8 mouse cellular contexts compared by ENCODE assay signal in genomic region chr6:24527155-24528063, GRCm38 (mm10). TPM values are rescaled to one million over a fixed set of nuclear protein-coding genes. Genes with fewer than 3 reads are reported as not detected.
DNase-seq lines count a peak whose midpoint lies in the region; ATAC-seq and TF ChIP-seq lines count a peak whose summit lies in the region.

Gene Ndufa5, minus strand, starts transcription at chr6:24528013.

- peak; percentile 98 for DNase-seq in MN1 (ENCODE audit: low spot score)
- DNase-seq in cerebellum, adult 9-10 months = peak; percentile 95
- DNase-seq in hindbrain, embryonic 10.5 days (ENCODE audit: low spot score) = peak; percentile 94
- DNase-seq in layer of hippocampus, adult 9-11 months = peak; percentile 95
- DNase-seq in lung, postnatal 0 days (ENCODE audit: low spot score) = peak; percentile 98
- peak; percentile 81 for DNase-seq in ovary, postnatal 14 days (ENCODE audit: low spot score)
- DNase-seq in thymus, postnatal 14 days = peak; percentile 95

- peak within 1 kb of the TSS; percentile 85 for H3K4me3 ChIP-seq in hindbrain, embryonic 10.5 days
- H3K4me3 ChIP-seq in lung, postnatal 0 days (ENCODE audit: low read depth, low read length) = peak within 1 kb of the TSS; percentile 67

- no peaks in the 10 kb centered on the region for H3K27me3 ChIP-seq in hindbrain, embryonic 10.5 days (ENCODE audit: insufficient read depth, poor library complexity, severe bottlenecking)
- H3K27me3 ChIP-seq in lung, postnatal 0 days (replicated peaks; ENCODE audit: insufficient read depth, low read length) = no peaks in the 10 kb centered on the region

- TF ChIP-seq CTCF in lung, postnatal 0 days (IDR thresholded peaks at IDR 0.05) = peak; percentile 17; the same call in 1 of the 2 replicates

- no peaks in the 10 kb centered on the region for H3K9me3 ChIP-seq in hindbrain, embryonic 10.5 days
- H3K9me3 ChIP-seq in lung, postnatal 0 days (ENCODE audit: low read length) = no peaks in the 10 kb centered on the region

- TF ChIP-seq EP300 in lung, postnatal 0 days (IDR thresholded peaks at IDR 0.05) = no peak

- H3K27ac ChIP-seq in hindbrain, embryonic 10.5 days = peak within 1 kb of the TSS; percentile 85
- H3K27ac ChIP-seq in lung, postnatal 0 days (ENCODE audit: low read length) = no peak within 1 kb of the TSS

- peaks cover 21% of the 10 kb centered on the region for H3K4me1 ChIP-seq in hindbrain, embryonic 10.5 days (replicated peaks)
- H3K4me1 ChIP-seq in lung, postnatal 0 days (ENCODE audit: insufficient read depth, low read depth, low read length) = peaks cover 10% of the 10 kb centered on the region; the same call in 1 of the 2 replicates

- ATAC-seq in frontal cortex, adult (ENCODE audit: low TSS enrichment) = peak; percentile 88
- ATAC-seq in lung, postnatal 0 days = peak; percentile 99

- peak within 1 kb of the TSS; percentile 43 for H3K9ac ChIP-seq in lung, postnatal 0 days (replicated peaks; ENCODE audit: low read depth)

- peaks cover 16% of the 10 kb centered on the region for H3K36me3 ChIP-seq in hindbrain, embryonic 10.5 days
- 0 out of 2 replicates have a peak, but pooled peaks cover 2% of the 10 kb centered on the region for H3K36me3 ChIP-seq in lung, postnatal 0 days (ENCODE audit: insufficient read depth, low read length)

- H3K4me2 ChIP-seq in lung, postnatal 0 days (replicated peaks; ENCODE audit: low read depth, low read length) = peak within 1 kb of the TSS; percentile 72

- WGBS in hindbrain, embryonic 10.5 days = under 1% methylated on average over 53 of the region's 53 CpGs
- under 1% methylated on average over 53 of the region's 53 CpGs for WGBS in lung, postnatal 0 days

RNA-seq across cellular contexts. Expression of gene Ndufa5, which starts in this region (rescaled TPM):
- 255 and 275 TPM in 2 replicates for polyA plus RNA-seq in hindbrain, embryonic 10.5 days (2016; fragmentation: Nextera tagmentation; extraction: Ambion mirVana)
- 227 and 244 TPM in 2 replicates for polyA plus RNA-seq in lung, postnatal 0 days (2015; fragmentation: Nextera tagmentation; extraction: Ambion mirVana)
